Mouse (Mus musculus) MN1 (cell line): ENCODE results near the gene Rpgrip1l.

Experiments used
- DNase-seq: peaks from one replicate; pipeline ENCODE4 v3.0.0-alpha.2; 2016; ENCODE audit warnings: low spot score

Rpgrip1l gene

DNA sequence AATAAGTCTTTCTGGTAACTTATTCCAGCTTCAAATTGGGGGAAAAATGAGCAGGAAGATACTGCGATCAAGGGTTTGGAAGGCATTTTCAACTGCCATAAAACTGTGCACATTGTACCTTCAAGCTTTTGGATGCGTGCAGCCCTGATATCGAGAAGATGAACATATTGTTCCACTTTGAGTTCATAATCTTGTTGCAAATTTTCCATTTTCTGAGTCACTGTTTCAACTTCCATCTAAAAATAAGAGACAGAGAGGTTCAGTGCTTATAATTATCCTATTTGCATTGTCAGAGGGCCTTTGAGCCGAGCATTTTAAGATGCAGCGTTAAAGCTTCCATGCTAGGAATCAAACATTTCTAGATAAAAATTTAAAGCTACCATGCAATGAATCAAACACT, 39.6 kb downstream of the Rpgrip1l start:
- DNase-seq = no peak

DNA sequence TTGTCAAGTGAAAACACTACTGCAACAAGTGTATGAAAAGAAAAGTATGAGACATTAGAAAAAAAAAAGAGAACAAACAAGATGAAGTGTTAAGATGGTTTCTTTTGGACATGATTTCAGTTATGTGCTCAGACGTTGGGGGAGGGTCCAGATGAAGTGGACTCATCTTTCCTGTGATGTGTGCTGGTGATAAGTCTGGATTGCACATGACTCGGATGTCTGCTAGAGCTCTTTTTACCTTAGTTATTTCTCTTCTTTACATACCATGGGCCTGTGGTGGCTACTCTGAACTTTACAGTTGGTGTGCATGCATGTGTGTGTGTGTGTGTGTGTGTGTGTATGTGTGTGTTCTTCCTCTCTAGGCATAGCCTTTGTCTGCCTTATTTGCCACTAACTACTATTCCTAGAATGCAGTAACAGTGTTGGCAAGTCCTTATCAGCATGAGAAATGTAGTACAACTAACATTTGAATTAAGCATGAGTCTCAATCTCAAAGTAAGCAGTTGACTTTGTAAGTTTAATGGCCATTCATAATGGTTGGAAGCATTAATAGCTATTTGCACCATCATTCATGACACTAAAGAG, 43.6 kb downstream of the Rpgrip1l start:
- no peak for DNase-seq

- no peak for DNase-seq
Observed at GRCm38 (mm10) chr8:91264564-91264963, 48.5 kb downstream of the Rpgrip1l start.

DNA sequence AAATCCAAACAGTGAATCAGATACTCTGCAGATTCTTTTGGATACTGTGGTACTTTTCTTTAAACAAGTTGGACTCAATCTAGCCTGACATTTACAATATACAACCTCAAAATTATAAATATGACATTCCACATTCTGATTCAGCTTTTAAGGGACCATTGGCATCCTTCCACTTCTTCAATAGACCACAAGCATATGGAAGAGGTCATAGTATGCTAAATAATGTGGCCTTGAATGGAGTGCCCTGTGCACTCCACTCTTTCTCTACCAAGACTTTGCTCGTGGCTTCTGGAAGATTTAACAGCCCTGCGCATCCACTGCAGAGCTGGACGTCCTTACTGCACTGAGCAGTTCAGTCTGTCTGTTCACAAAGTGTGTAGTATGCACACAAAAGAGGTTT, 49.1 kb downstream of the Rpgrip1l start:
- DNase-seq = no peak

GRCm38 (mm10) chr8:91261598-91261997, 51.5 kb downstream of the Rpgrip1l start:
- DNase-seq = no peak

DNA sequence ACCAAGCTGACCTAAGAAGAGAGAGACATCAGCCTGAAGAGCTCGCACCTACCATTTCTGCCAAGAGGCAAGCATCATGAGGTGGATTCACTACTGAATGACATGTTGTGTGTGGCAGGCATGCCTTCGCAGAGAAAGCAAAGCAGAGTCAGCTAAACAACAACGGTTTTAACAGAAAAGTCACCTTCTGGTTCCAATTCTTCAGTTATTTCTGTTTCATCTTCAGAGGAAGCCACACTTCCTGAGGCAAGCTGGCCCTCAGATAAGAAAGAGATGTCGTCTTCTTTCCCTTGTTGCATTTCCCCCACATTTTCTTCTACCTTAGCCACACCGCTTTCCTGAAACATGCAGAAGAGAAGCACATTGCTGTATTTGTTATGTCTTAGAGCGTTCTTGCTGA, 62.1 kb downstream of the Rpgrip1l start:
- no peak for DNase-seq

DNA sequence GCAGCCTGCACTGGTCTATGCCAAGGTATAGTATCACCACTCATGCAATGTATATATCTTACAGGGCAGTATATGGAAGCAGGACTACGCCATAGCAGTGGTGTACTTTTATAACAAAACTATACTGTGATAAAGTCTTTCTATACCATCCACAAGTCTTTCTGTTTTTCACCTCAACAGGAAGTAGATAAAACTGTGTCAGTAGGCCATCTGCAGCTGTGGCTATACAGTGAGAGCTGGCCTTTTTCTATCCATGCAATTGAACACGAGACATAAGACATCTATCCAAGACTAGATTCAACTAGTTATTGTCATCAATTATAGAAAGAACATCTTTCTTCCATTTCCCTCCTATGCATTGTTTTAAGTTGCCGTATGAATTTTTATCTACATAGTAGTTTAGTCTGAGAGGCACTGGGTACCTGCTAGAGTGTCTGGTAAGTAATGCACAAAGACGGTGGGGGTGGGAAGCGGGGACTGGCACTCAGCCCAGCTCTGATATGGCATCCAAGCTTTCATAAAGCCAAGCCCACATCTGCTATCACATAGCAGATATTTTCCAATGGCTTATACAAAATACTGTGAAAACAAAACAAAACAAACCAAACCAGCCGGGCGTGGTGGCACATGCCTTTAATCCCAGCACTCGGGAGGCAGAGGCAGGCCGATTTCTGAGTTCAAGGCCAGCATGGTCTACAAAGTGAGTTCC, 63.1 kb downstream of the Rpgrip1l start:
- no peak for DNase-seq

- DNase-seq = no peak
Observed at GRCm38 (mm10) chr8:91245821-91246454, 67.1 kb downstream of the Rpgrip1l start.

DNA sequence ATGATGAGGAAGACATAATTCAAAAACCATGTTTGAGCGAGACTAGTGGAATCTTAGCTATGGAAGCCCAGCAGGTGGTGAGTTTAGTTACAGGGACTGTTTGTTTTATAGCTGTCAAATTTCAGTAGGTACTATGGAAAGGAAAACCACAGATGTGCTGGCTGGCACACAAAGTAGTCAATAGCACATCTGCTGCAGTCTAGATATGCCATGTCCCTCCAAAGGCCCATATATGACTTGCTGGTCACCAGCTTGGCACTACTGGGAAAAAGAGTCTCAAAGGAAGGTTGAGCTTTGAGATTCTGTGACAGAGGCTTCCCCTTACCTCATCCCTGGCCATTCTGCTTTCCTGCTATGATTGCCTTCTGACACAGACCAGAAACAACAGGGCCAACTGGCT, 70.3 kb downstream of the Rpgrip1l start:
- no peak for DNase-seq

- no peak for DNase-seq
Observed at GRCm38 (mm10) chr8:91241873-91242519, 71.1 kb downstream of the Rpgrip1l start.

DNA sequence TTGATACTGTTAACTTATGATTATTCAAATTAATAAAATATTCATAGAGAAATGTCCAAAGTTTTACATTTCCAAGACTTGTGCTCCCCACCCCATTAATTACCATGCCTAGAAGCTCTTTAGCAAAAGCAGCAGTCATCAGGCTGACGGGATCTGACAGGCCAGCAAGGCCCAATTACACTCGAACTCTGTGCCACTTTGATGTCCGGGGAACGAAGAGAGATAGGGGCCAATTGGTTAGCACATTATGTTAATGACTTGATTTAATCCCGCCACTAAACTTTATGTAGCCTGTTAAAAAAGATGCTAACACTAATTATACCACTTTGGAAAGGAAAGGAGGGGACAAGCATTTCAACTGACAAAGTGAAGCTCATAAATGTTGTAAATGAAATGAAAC, 71.7 kb downstream of the Rpgrip1l start:
- no peak for DNase-seq

DNA sequence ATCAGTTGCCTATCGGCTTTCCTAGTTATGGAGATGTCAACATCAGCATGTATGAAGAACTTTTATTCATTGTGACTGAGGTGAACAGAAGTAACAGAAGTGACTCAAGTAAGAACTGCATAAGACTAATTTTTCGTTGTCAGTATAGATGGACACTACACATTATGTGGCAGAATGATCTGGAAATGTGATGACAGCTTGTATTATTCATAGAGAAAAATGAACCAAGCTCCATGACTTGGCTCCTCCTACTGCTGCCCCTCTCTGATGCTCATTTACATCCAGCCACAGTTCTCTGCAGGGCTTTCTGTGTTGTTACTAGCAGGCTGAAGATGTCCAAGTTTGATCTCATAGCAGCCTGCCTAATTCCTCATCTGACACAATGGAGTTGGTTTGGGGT, 75.9 kb downstream of the Rpgrip1l start:
- no peak for DNase-seq

- DNase-seq = no peak
Observed at GRCm38 (mm10) chr8:91234097-91234496, 79.0 kb downstream of the Rpgrip1l start.

DNA sequence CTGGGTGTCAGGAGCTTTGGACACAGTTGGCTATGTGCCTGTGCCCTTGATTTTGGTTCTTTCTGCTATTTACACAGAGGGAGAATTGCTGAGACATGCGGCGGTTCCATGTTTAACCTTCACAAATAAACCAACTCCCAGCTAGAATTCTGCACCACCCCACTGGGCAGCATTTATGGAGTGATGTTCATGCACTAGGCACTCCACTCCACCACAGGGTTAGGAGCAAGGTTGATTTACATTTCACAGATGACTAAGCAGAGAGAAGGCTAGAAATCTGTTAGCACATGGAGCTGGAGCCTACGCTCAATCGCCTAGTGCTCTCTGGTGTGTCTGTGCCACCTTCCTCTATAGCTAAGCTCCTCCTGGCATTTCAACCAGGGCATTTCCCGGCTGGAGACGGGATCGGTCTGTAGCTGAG, 85.6 kb downstream of the Rpgrip1l start:
- DNase-seq = no peak

- no peak for DNase-seq
Observed at GRCm38 (mm10) chr8:91224227-91224626, 88.8 kb downstream of the Rpgrip1l start.

DNA sequence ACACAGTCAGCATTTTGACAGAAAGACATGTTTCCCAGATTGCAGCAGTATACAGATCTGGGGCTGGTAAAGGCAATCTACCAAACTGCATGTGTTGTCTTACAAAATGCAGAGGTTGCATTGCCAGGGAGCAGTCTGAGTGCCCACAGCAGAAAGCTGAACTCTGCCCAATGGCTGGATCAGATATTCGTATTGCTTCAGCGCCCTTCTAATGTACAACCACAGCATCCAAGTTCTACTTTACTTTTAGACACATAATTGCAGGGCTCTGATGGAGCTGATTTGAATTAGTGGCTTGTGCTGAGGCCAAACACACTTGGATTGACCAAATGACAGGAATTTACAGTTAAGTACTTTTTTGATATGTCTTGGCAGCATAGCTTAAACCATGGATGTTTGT, 91.2 kb downstream of the Rpgrip1l start:
- DNase-seq = no peak

GRCm38 (mm10) chr8:91218271-91218670, 94.8 kb downstream of the Rpgrip1l start:
- DNase-seq = no peak

DNA sequence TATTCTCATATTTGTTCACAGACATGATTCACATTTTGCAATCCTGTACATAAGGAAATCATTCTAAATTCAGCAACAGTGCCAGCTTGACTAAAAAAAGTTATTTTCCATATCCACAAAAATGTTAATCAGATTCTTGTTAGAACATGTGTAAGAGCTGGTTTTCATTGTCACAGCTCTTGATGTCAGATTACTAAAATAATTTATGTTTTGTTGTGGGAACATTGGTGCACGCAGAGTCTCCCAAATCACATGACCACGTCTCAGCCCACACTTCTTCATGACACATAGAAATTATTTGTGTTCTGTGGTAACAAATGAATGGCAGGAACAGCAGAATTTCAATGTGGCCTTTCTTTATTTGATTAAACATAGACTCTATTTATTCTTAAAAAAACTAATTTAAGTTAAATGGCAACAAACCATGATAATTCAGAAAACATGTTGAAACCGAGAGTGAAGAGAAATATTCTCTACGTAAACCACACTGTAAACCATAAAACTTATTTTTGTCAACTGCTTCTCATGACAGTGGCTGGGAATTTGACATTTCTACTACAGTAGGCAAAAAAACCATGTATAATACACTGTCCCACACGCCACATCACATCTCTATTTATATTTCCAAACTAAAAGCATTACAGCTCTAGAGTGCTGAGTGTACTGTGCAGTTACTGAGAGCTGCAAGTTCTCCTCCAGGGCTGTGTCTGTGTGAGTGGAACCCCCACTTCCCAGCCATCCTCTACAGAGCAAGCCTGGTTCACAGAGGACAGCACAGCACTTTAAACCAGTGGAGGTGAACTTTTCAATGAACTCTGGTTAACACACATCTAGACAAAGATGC, 95.8 kb downstream of the Rpgrip1l start:
- DNase-seq = no peak

- no peak for DNase-seq
Observed at GRCm38 (mm10) chr8:91214287-91214686, 98.8 kb downstream of the Rpgrip1l start.

GRCm38 (mm10) chr8:91212948-91213347, 100.1 kb downstream of the Rpgrip1l start:
- no peak for DNase-seq

DNA sequence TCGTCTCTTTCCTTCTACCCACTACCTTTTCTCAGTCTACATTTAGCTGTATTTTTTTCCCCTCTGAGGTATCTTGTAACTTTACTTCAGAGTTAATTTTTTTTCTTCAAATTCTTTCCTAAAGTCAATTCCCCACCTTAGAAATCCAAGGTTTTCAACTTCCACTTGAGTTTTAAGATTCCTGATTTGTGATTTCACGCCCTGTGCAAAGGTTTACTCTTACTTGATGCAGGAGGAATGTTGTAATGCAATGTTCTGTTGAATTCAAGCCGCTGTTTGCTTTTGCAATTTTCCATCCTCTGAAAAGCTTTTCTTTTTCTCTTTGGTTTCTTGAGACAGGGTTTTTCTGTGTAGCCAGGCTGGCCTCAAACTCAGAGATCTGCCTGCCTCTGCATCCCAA, 103.4 kb downstream of the Rpgrip1l start:
- DNase-seq = no peak

GRCm38 (mm10) chr8:91207676-91208075, 105.4 kb downstream of the Rpgrip1l start:
- no peak for DNase-seq
